Mouse (Mus musculus) layer of hippocampus, postnatal 10 days (tissue): ENCODE data around the gene Srsf10. TPM values are rescaled to one million over a fixed set of nuclear protein-coding genes. Genes with fewer than 3 reads are reported as not detected.
A peak's percentile ranks its signal among the peaks of the same experiment; 100 is the strongest.

Experiments used
- DNase-seq, 2 experiments: peaks; one replicate each; pipeline ENCODE4 v3.0.0; 2021; ENCODE audit warnings: low spot score in 2 of 2
- total RNA-seq, 2 experiments: library from RNA; stranded (reverse); gene quantifications; 2 replicates each; pipeline ENCODE4 v1.2.3; 2021

Srsf10 gene
- total RNA-seq, 2 experiments from 2014 or later, result 86.7 to 88.2 TPM

GRCm38 (mm10) chr4:135854630-135855029 lies 917 bp upstream of the Srsf10 start:
- DNase-seq, result peak in 1 of 2 experiments; percentile 2

- DNase-seq, result peak in 1 of 2 experiments; percentile 18
Observed at GRCm38 (mm10) chr4:135855080-135855479, 467 bp upstream of the Srsf10 start.

- DNase-seq, result peak; percentile 70 to 75
Observed at GRCm38 (mm10) chr4:135856223-135857091, 910 bp downstream of the Srsf10 start.

- no peak for DNase-seq
Observed at GRCm38 (mm10) chr4:135857597-135858186, 2.1 kb downstream of the Srsf10 start.

- no peak for DNase-seq
Observed at GRCm38 (mm10) chr4:135868996-135869395, 13.4 kb downstream of the Srsf10 start.

- DNase-seq, result no peak
Observed at GRCm38 (mm10) chr4:135870227-135871023, 14.9 kb downstream of the Srsf10 start.

- DNase-seq, result no peak
Observed at GRCm38 (mm10) chr4:135872015-135872414, 16.5 kb downstream of the Srsf10 start.

GRCm38 (mm10) chr4:135872589-135873391 lies 17.2 kb downstream of the Srsf10 start:
- DNase-seq, result no peak

GRCm38 (mm10) chr4:135873526-135874202 lies 18.1 kb downstream of the Srsf10 start, which contains the start of gene Pnrc2:
Gene Pnrc2 (minus strand): TSS chr4:135873850.
- peak; percentile 88 to 92 for DNase-seq

- DNase-seq, result no peak
Observed at GRCm38 (mm10) chr4:135874564-135875535, 19.3 kb downstream of the Srsf10 start.

- DNase-seq, result no peak
Observed at GRCm38 (mm10) chr4:135875546-135875945, 20.0 kb downstream of the Srsf10 start.

- peak in 1 of 2 experiments; percentile 42 for DNase-seq
Observed at GRCm38 (mm10) chr4:135875991-135876582, 20.5 kb downstream of the Srsf10 start.

- peak; percentile 58 to 65 for DNase-seq
Observed at GRCm38 (mm10) chr4:135876583-135877020, 21.1 kb downstream of the Srsf10 start.

- peak in 1 of 2 experiments; percentile 28 for DNase-seq
Observed at GRCm38 (mm10) chr4:135877742-135878141, 22.2 kb downstream of the Srsf10 start.

GRCm38 (mm10) chr4:135879021-135879420 lies 23.5 kb downstream of the Srsf10 start:
- no peak for DNase-seq

- DNase-seq, result no peak
Observed at GRCm38 (mm10) chr4:135880018-135880417, 24.5 kb downstream of the Srsf10 start.

- no peak for DNase-seq
Observed at GRCm38 (mm10) chr4:135880576-135880975, 25.0 kb downstream of the Srsf10 start.

GRCm38 (mm10) chr4:135882023-135882422 lies 26.5 kb downstream of the Srsf10 start:
- no peak for DNase-seq
